Mouse (Mus musculus) embryo, embryonic 11.5 days (tissue): ENCODE data around the gene Cacna1e.
A peak's percentile ranks its signal among the peaks of the same experiment; 100 is the strongest.

Source experiments
- DNase-seq: peaks from one replicate; pipeline ENCODE4 v3.0.0-alpha.2; 2012; ENCODE audit warnings: low read depth, low spot score

Cacna1e gene

DNA sequence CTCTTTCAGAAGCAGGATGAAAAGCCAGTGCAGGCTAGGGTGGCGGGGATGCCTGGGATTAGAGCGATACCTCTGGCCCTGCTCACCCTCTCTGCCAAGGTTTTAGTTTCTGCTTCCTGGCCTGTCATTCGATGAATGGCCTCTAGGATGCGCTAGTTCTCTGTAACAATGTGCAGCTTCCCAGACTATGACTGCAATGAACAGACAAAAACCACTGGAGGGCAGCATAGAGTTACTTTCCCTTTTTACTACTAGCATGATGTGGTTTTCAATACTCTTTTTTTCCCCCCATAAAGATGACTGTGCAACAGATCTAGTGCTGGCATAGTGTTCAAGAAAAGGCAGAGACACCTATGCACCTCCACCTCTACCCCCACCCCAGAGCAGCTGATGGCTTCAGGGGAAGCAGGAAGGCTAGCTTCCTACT lies 98.0 kb downstream of the Cacna1e start:
- DNase-seq = peak; percentile 77

DNA sequence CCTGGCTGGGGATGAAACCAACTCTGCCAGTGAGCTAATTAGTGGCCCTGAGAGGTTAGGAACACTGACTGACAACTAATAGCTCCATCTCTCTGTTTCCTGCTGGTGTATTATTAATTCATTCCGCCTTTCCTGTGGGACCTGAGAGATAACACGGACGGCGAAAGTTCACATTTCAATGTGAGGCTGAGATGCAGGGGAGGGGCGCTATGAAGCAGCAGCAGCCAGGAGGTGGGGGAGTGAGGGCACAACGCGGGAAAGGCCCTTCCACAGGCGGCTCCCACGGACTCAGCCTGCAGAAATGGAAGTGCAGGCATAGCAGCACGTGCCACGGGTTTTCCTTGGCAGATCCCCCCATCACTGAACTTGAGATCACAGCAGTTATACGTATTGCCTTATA lies 99.4 kb downstream of the Cacna1e start:
- no peak for DNase-seq

DNA sequence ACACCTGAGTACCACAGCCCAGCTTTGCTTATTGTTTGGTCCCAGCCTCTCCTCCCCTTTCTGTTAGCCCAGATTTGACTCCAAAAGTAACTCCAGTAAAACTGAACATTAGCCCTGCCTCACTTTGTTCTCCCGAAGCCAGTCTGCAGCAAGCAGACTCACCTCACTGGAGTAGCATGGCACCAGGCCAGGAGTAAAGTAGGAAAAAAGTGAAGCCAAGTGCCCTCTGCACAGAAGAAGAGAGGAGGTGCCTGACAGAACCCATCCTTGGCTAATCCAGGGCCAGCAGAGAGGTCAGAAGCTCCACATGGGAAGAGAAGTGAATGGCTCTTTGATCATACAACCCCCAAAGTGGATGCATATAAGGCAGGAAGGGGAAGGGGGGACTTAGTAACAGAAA lies 100.8 kb downstream of the Cacna1e start:
- no peak for DNase-seq

DNA sequence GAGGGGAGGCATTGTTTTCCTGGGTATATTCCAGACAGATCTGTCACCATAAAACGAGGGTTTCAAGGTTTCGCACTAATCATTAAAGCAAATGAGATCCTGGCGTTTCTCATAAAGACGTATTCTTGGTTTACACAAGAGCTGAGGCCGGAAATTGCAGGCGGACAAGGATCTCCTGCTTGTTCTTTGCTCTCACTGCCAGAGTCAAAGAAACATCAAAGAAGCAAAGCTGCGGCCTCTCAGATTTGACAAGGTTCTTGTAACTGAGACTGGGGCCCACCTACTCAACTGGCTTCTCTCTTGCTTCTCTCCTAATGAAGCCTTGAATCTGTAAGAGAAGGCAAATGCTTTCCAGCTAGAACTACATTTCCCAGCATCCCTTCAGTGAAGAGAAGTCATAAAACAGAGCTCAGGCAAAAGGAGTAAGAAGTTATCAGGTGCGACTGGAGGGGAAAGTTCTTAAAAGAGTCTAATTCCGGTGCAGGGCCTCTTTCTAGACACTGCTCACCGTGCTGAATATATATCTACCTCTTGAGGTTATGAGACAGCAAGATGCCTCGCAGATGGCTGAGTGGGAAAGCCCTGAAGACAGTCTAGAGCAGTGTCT lies 104.3 kb downstream of the Cacna1e start:
- no peak for DNase-seq

DNA sequence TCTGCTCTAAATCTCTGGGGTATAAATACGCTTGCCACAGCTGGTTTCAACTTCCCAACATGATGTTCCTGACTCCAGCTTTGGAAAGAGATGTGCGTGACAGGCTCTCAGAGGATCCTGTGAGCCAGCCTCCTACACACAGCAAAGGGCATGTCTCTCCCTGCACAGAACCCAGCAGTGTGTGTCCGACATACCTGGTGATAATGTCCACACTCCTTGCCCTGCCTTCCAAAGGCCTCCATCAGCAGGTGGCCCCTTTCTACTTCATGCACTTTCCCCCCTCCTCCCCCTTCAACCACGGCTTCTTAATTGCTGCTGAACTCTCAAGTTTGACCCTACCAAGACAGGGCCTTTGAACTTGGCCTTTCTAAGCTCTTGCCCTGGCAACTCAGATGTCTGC lies 108.0 kb downstream of the Cacna1e start:
- no peak for DNase-seq

DNA sequence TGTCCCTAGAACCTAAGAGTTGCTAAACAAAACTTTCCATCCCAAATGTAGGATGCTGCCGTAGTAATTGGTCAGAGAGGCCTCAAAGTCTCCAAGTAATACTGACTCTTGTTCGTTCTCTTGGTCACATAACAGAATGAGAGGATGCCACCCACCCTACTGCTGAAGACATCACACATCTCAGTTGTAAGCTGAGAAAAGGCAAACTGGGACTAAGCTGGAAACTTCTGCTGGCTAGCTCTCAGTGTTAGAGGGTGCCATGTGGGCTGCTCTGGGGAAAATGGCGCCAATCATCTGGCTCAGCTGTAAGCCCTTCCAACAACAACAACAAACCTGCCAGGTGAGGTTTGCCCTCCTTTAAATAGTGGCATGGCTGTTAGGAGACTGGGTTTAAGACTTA lies 109.8 kb downstream of the Cacna1e start:
- no peak for DNase-seq

DNA sequence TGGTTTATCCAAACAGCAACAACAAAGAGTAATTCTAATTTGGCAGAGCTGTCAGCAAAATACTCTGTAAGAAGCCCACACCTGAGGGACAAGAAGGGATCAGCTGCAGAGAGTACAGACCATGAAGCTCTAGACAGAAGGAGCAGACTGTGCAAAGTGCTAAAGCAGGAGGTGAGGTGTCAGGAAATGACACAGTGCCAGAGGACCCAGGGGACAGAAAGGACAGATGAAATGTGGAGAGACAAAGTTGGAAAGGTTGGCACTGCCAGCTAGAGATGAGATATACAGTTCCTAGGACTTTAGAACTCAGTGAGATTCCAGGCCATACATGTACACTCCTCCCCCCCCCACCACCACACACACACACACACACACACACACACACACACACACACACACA lies 113.2 kb downstream of the Cacna1e start:
- DNase-seq = no peak

DNA sequence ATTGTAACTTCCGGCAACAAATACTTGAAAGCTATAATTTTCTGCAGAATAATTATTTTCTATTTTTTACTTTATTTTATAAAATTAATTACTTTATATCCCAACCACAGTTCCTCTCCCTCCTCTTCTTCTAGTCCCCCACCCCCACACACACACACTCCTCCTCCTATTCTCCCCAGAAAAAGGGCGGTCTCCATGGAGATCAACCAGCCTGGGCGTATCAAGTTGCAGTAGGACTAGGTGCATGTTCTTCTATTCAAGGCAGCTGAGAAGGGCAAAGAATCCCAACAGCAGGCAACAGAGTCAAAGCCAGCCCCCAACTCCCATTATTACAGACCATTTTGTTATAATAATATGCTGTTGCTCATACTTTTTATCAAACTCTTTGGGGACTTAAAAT lies 113.8 kb downstream of the Cacna1e start:
- DNase-seq = no peak

DNA sequence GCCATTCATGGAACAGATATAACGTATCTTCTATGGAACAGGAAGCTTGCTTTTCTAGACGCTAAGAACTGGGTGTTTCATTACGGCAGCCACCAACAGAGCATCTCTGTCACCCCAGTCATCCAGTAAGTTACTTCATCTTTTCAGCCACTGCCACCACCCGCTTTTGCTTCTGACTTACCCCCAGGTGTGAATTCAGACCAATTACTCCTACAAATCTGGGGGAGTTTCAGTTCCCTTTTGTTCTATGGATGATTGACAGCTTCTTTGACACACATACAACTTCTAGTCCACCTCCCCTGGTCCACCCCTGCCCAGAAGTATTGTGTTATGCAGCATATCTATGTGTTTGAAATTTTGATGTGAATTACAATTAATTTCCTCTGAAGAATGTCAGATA lies 121.2 kb downstream of the Cacna1e start:
- no peak for DNase-seq

DNA sequence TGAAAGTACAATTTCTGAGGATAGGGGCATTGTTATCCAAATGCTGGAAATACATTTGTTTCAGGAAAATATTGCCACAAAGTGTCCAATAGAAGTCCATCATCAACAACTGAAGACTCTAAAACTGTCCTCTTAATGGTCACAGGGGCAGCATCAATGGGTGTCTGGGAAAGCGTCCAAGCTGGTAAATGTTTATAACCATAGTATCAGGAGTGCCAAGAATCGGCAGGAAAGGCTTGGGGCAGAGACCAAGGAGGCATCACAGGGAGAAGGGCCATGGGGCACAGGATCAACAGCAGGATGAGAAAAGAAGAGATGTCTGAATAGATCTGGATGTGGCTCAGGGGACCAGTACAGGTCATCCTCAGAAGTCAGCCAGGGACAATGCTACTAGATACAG lies 132.2 kb downstream of the Cacna1e start:
- no peak for DNase-seq

DNA sequence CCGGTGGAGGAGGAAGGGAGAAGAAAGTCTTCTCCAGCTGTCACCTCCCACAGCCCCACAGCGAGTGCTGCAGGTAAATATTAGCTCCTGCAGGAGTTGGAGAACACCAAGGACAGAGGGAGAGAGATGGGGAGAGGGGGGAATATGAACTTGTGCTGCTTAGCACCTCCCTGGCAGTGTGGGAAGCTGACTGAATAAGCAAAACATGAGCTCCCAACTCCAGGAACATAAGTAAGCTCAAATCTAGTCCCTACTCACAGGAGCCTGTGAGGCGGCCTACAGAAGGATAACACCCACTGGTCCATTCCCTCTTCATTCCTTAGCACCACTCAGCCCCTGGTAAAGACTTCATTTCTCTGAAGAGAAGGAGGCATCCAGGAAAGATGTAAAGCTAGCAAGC lies 135.8 kb downstream of the Cacna1e start:
- DNase-seq = no peak

DNA sequence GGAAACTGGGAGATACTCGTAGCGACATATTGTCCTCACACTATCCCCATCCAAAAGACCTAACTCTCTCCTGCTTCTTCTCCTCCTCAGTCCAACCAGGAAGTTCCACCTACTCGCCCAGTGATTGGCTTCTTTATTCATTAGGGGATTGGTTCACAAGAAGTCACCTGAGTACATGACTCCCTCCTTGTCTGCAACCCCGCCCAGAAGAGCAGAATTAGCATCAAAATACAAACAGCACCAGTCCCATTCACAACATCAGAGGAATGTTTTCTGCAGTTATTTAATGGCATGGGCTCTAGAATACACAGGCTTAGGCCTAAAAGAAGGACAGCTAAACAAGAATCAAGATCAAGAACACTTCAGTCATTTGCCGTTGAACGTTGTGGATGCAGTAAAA lies 139.1 kb downstream of the Cacna1e start:
- no peak for DNase-seq

DNA sequence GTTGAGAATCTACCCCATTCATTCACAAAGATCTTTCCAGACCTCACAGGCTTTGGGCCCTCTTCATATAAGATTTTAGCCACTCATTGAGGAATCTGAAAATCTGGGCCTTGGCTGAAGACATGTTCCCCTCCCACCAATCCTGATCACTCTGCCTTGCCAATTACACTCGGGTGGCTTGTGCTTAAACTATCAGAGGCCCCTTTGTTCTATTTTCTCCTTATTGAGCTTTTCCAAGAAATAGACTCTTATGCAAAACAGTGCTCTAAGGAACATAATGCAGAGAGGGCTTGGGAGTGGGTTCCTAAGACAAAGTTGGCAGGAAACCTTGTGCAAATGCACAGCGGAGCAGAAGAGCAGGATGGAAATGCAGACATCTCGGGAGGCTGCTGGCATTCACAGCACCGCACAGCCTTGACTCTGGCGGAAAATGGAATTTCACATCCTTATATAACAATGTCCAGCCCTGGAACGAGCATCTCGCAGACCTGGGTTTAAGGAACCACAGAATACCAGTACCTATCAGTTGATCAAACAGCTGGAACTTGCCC lies 153.8 kb downstream of the Cacna1e start:
- DNase-seq = no peak

DNA sequence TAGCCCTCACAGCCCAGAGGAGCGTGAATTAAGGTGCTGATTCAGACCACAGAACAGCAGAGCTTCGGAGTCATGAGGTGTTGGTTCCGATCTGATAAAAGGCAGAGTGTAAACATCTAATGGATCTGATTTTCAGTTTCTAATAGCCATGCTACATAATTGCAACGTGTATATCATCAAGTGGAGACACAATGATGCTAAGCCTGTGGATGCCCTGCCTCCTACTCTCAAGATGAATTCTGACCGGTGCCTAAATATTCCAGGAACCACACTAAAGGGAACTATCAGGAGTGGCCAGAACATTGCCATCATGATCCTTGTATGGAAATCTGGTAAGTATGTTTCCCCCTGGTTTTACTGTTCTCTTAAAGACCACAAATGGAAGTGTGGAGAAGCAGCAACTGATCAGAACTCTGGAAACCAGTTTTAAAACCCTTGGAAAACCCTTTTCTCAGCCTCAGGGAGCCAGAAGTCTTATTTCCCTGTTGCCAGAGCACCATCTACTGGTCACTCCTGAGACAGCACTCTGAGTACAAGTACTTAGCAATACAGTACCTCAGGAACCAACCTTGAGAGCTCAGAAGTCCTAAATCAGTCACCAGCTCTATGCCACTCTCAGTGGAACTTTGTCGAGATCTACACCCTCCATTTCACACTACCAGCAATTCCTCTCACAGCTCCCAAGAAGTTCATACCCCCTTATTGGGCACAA lies 154.9 kb downstream of the Cacna1e start:
- DNase-seq = peak; percentile 71

DNA sequence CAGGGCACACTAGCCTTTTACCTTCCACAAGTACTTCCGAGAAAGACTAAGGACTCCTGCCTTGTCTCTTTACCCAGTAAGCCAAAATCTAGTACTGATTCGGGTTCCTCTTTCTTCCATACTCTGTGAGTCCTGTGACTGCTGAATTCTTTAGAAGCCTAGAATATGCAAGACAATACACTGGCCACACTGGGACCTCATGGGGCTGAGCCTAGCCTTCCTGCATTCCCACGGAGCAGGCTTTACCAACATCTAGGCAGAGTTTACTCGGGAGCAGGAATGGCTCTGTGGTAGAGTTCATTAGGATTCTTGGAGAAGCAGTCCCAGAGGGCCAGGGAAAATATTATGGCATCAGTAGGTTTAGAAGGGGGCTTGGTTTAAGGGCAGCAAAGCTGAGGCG lies 155.6 kb downstream of the Cacna1e start:
- no peak for DNase-seq

DNA sequence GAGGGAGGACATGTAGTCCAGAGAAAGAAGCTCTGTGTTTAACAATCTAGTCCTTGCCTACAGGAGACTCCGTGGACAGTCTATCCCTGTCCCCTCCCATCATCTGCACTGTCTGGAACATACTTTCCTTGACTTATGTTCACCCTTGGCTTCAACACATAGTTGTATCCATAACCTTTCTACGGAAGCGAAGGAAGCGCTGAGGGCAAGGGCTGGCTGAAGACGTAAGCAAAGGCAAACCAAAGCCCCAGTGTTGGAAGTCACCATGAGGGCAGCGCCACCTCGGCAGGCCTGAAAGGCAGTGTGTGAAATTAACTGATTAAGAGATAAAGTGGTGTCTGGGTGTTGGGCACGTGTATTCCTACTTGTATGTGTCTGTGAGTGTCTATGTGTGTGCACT lies 156.6 kb downstream of the Cacna1e start:
- DNase-seq = no peak

DNA sequence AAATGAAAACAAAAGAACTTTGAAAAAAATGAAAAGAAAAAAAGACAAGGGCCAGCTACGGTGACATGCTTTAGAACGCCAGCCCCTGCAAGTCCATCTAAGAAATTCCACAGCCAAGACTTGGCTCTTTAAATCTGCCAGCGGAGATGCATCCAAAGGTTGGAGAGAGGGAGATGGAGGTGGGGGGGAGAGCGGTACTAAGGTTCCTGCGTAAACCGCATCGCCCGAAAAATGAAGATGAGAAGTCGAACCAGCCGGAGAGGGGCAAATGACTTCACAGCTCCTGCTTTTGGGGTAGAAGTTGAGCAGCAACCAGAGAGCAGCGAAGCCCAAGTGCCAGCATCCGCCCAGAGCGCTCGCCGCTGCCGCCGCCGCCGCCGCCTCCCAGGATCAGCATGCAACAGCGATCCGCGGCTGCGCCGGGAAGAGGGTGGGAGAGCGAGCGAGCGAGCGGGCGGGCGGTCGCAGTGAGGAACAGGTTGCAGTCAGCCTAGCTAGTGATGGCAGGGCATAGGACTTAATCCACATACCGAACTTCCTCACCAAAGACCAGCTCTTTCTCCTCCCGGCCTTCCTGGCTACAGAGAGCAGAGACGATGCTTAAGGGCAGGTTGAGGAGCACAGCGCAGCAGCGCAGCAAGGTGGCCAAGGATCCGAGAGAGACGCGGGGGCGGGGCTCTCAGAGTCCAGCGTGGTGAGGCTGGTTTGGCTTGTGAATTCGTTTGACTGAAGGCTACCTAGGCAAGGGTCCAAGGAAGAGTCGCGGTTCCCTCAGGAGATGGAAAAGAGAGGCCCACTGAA lies 157.7 kb downstream of the Cacna1e start:
- no peak for DNase-seq

DNA sequence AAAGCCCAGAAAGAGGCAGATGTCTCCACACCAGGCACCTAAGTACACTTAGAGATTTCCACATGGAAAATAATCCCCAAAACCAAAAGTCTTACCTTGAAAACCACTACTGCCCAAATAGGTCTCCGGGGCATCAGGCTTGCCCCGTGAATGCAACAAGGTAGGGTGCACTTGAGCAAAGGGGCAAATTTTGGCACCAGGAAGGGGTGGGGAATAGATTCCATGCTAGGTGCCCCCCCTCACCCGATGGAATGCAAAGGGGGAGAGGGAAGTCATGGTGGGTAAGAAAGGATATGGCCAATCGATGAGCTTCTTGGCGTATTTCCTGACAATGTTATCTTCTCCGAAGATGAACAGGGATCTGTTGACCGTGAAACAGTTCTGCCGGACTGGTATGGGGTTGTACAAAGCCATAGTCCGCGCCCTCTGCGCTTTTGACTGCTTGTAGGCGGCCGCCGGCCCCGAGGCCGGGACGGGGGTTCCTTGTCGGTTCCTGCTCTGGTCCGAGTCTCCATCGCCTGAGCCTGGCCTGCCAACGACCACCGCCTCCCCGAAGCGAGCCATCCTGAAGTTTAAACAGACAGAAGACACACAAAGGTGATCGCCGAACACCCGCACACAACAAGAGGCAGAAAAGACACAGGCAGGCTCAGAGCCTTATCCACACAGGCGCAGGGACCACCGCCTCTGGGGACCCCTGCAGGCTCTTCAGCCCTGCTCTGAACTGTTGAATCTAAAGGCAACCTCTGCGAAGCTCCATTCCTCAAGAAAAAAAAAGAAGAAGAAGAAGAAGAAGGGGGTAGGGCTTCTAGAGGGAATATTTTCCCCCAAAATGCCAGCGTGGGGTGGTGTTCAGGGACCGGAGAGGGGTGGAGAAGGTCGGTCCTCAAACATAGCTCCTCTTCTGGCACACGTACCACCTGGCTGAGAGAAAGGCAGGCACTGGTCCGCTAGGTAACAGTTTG lies 158.7 kb downstream of the Cacna1e start:
- no peak for DNase-seq

DNA sequence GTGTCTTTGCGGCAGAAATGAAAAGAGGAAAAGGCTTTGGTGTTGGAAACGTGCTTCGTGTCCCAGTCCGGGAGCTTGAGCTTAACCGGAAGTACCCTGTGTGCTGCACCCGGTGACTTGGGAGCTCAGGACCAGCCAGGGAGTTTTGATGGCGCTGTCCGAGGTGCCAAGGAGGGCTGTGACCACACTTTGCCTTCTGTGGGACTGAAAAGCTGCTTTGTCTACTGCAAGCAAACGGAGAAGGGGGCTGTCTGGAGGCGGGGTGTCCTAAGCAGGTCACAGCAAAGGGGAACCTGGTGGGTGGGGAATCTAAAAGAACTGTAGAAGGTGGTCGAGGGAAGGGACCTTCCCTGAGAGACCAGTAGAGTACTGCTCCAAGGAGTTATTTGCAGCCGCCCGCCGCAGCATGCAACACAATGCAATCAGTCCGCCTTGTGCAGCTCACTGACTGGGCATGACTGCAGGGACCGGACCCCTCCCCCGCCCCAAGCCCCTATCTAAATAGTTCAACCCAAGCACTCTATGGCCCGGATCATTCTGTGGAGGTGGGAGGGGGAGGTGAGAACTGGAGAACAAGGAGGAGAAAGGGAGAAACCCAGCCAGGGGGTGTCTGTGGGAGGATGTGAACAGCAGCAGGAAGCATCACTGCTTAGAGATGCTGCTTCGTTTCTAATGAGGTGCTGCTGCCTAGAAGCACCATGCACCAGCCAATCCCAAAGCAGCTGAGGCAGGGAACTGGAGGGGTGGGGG lies 160.6 kb downstream of the Cacna1e start:
- DNase-seq = no peak

DNA sequence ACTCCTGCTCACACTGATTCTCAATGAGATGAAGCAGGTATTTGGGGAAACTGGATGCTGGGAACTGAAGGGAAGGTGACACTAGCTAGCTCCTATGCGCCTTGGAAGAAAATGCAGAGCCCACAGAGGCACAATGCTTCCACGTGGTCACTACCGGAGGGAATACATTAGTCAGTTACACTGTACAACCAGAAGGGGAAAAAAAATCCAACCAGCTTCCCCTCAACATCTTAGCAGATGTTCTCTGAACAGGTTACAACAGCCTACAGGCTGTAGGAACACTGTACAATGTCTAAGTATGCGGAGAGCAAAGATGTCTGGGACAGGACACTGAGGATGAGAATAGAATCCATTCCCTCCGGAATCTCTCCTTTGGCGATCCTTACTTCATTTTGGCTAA lies 161.2 kb downstream of the Cacna1e start:
- no peak for DNase-seq

DNA sequence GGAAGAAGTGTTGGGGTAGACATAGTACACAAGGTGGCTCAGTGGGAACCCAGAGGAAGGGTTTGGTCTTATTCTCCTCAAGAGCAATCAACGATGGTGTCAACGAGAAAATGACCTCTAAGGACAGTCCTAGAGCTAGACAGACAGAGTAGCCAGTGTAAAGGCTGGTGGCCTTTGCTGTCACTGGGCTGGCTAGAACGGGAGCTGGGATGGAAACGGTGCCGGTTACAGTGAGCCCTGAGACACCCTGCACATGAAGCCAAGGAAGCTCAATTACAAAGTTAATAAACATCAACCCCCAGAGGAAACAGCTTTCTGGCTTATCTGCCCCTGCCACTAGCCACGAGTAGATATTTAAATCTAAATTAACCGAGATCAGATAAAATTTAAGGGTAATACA lies 168.7 kb downstream of the Cacna1e start:
- DNase-seq = no peak
